Mouse (Mus musculus) layer of hippocampus, adult 9-10 months (tissue): Measurements from ENCODE around the gene Olfr613.
"Not testable (repeated sequence)": the region's sequence is repeated elsewhere in the genome, so short reads cannot be mapped to it uniquely, and the experiment has no call there.

ENCODE experiments used
- DNase-seq: peaks from one replicate; pipeline ENCODE4 v3.0.0; 2022; ENCODE audit warnings: low spot score

Gene Olfr613

GRCm38 (mm10) chr7:103547774-103548173 lies at the start of gene Olfr613:
Olfr613 (plus strand) TSS chr7:103548074.
- DNase-seq: no peak

DNA sequence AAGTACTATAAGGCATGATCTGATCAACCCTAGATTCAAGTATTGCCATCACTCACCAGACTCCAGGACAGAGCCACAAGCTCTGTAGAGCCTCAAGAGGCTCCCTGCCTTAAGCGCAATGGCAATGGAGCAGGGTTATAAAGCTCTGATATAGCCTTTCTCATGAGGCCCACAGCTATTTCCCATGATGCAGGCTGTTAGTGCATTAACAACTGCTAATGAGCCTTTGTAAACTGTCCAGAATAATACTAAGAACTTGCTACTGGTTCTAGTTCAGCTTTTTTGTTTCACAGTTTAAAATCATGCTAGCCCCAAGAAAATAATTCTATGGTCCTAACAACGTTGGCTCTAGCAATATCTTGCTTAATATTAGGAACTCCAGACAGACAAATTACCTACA lies 35.9 kb upstream of the Olfr613 start, which contains the start of gene Olfr610:
TSS of gene Olfr610 (minus strand) at position 101 of the 400 bp plus-strand sequence.
- DNase-seq: no peak

GRCm38 (mm10) chr7:103520746-103521145 lies 27.1 kb upstream of the Olfr613 start, which contains the start of gene Olfr611:
Olfr611 (minus strand) TSS chr7:103520846.
- DNase-seq: not testable (repeated sequence)

DNA sequence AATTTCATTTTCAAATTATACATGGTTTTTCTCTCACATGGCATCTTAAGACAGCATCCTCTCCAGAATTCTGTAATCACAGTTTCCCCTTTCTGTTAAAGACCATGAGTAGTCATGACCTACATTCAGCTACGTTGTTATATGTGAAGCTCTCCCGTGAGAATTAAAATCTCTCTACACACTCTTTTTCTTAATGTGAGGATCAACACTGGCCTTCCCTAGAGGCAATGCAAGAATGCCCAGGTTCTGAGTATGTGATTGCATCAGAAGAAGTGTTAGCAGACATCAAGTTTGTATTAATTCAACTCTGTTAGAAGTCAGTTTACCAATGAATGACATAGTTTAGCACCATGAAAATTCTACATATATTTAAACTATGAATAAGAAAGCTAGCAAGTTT lies 5.3 kb upstream of the Olfr613 start, which contains the start of gene Olfr612:
TSS of gene Olfr612 (minus strand) at position 101 of the 400 bp plus-strand sequence.
- not testable (repeated sequence) for DNase-seq

- no peak for DNase-seq
Observed at GRCm38 (mm10) chr7:103555779-103556178, 7.9 kb downstream of the Olfr613 start, which contains the start of gene Olfr615. Olfr615 (plus strand) TSS chr7:103556079.

DNA sequence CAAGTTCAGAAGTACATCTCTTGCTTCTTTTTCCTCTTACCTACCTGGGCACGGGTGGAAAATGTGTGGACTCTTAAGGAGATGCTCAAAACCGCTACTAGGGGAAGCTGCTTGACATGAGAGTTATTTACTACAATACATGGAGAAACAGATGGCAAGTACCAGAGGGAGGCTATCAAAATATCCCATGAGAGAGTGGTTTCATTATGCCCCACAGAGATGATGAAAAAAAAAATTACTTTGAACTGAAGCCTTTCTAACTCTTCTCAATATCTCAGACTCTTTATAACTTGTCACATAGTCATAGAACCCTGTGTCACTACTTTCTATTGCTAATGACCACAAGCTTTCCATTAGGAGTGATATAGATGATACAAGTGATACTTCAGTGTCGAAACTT lies 21.2 kb downstream of the Olfr613 start, which contains the start of gene Olfr616:
TSS of gene Olfr616 (minus strand) at position 101 of the 400 bp plus-strand sequence.
- no peak for DNase-seq

- DNase-seq: no peak
Observed at GRCm38 (mm10) chr7:103572761-103573160, 24.9 kb downstream of the Olfr613 start, which contains the start of gene Olfr617. Olfr617 (plus strand) TSS chr7:103573061.

GRCm38 (mm10) chr7:103589803-103590202 lies 41.9 kb downstream of the Olfr613 start, which contains the start of gene Olfr618:
Olfr618 (plus strand) TSS chr7:103590103.
- no peak for DNase-seq

- DNase-seq: no peak
Observed at GRCm38 (mm10) chr7:103600275-103600674, 52.4 kb downstream of the Olfr613 start, which contains the start of gene Olfr619. Olfr619 (plus strand) TSS chr7:103600575.
